Mouse (Mus musculus): Measurements from ENCODE around the gene Nt5dc2. TPM values are rescaled to one million over a fixed set of nuclear protein-coding genes. Genes with fewer than 3 reads are reported as not detected.

Gene Nt5dc2
- polyA plus RNA-seq (2015; fragmentation: Nextera tagmentation; extraction: Ambion mirVana), result 51.1 and 53.6 TPM in 2 replicates

DNA sequence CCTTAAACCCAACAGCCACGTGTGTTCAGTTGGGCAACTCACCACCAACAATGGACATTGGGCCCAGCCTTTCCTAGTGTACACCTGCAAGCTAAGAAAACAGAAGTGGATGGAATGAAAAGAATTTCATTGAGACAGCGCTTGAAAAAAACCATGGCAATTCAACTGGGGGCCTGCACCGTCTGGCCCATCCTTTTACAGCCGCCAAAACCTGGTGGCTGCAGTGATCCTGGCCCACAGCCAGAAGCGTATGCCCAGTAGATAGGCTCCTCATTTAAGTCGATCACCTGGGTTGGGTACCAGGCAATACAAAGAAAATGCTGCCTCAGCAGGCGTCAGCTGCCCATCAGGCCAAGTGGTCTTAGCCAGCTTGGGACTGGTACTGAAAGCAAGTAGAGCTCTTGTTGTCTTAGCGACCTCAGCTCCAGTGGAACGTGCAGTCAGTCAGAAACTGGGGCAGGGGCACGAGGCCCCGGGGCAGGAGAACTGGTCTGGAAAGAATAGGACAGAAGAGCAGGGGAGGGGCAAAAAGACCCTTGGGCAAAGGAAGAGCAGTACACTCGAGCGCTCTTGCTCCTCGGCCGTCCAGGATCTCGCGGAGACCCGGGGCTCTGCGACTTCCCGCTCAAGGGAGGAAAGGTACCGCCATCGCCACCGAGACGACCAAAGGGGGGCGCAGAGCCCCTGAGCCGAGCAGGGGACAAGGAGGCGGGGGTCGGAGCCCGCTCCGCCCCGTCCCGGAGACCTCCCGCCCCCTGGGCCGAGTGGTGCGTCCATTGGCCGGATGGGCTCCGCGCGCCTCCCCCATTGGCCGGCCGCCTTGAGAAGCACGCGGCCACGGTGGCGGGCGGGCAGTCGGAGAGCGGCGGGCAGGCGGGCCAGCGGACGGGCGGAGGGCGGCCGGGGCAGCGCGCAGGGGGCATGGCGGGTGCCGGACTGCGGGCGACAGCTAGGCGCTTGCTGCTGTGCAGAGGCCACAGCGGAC is at the start of gene Nt5dc2:
Nt5dc2 (plus strand) TSS at position 818 of the 985 bp plus-strand sequence.

DNA sequence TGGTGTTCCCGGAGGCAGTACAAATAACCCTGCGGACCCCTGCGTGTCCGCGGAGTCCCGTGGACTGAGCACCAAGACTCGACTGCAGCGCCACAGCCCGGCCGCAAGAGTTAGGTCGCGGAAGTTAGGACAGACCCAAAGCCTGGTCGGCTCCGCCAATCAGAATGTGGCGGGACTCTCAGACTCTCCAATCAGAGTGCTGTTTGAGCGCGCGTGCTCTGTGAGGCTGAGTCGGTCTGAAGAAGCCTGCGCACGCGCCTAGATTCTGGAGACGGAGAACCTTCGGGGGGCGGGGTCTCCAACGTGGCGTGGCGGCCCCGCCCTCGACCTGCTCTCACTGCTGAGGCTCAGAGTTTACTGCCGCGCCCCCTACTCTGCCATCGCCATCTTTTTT is 2.0 kb upstream of the Nt5dc2 start, which contains the start of gene Smim4:
Smim4 (minus strand) TSS at position 131 of the 394 bp plus-strand sequence.

DNA sequence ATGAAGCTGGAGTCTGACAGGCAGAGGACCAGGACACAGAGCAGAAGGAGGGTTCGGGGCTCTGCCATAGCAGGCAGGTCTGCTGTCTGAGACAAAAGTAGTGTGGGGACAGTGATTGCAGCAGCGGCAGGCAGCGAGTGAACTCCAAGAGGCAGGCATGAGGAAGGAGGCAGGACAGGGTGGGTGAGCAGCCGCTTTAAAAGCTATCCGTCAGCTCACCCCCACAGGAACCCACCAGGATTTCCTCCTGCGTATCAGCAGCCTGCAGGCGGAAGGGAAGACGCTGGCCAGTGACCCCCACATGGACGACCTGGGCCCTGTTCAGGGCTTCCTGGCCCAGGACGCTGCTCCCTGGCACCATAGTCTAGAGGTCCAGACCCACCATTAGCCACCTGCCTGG is 37.6 kb downstream of the Nt5dc2 start, which contains the start of gene Stab1:
Stab1 (minus strand) TSS at position 217 of the 400 bp plus-strand sequence.

Other genes starting within 250 kb of the Nt5dc2 start
- gene Itih4, start 244.6 kb upstream of the Nt5dc2 start, polyA plus RNA-seq (2015; fragmentation: Nextera tagmentation; extraction: Ambion mirVana), result 0.50 and 0.95 TPM in 2 replicates
- gene Itih3, start 207.3 kb upstream of the Nt5dc2 start, polyA plus RNA-seq (2015; fragmentation: Nextera tagmentation; extraction: Ambion mirVana), result 1.9 and 3.1 TPM in 2 replicates
- gene Itih1, start 187.8 kb upstream of the Nt5dc2 start, polyA plus RNA-seq (2015; fragmentation: Nextera tagmentation; extraction: Ambion mirVana), result 0.17 TPM in 1 of 2 replicates, not detected in the other
- 4.8 and 4.9 TPM in 2 replicates for gene Nek4, start 179.7 kb upstream of the Nt5dc2 start, polyA plus RNA-seq (2015; fragmentation: Nextera tagmentation; extraction: Ambion mirVana)
- 40.3 and 49.5 TPM in 2 replicates for gene Glt8d1, start 129.7 kb upstream of the Nt5dc2 start, polyA plus RNA-seq (2015; fragmentation: Nextera tagmentation; extraction: Ambion mirVana)
- gene Spcs1, start 129.4 kb upstream of the Nt5dc2 start, polyA plus RNA-seq (2015; fragmentation: Nextera tagmentation; extraction: Ambion mirVana), result 525 and 564 TPM in 2 replicates
- gene Pbrm1, start 111.9 kb upstream of the Nt5dc2 start, polyA plus RNA-seq (2015; fragmentation: Nextera tagmentation; extraction: Ambion mirVana), result 67.0 and 78.1 TPM in 2 replicates
- gene Gnl3, start 111.9 kb upstream of the Nt5dc2 start, polyA plus RNA-seq (2015; fragmentation: Nextera tagmentation; extraction: Ambion mirVana), result 63.5 and 68.1 TPM in 2 replicates
- 56.9 and 62.9 TPM in 2 replicates for gene Smim4, start 2.1 kb upstream of the Nt5dc2 start, polyA plus RNA-seq (2015; fragmentation: Nextera tagmentation; extraction: Ambion mirVana)
- gene Stab1, start 37.6 kb downstream of the Nt5dc2 start, polyA plus RNA-seq (2015; fragmentation: Nextera tagmentation; extraction: Ambion mirVana), result 29.5 and 44.3 TPM in 2 replicates
- gene Tnnc1, start 77.3 kb downstream of the Nt5dc2 start, polyA plus RNA-seq (2015; fragmentation: Nextera tagmentation; extraction: Ambion mirVana), result 15.4 and 16.1 TPM in 2 replicates
- gene Nisch, start 85.9 kb downstream of the Nt5dc2 start, polyA plus RNA-seq (2015; fragmentation: Nextera tagmentation; extraction: Ambion mirVana), result 175 TPM in 2 replicates
- 0.46 and 0.54 TPM in 2 replicates for gene Sema3g, start 86.8 kb downstream of the Nt5dc2 start, polyA plus RNA-seq (2015; fragmentation: Nextera tagmentation; extraction: Ambion mirVana)
- gene Phf7, start 120.3 kb downstream of the Nt5dc2 start, polyA plus RNA-seq (2015; fragmentation: Nextera tagmentation; extraction: Ambion mirVana), result 12.6 and 13.1 TPM in 2 replicates
- 29.7 and 30.1 TPM in 2 replicates for gene Bap1, start 120.4 kb downstream of the Nt5dc2 start, polyA plus RNA-seq (2015; fragmentation: Nextera tagmentation; extraction: Ambion mirVana)
- gene Dnah1, start 192.8 kb downstream of the Nt5dc2 start, polyA plus RNA-seq (2015; fragmentation: Nextera tagmentation; extraction: Ambion mirVana), result 1.5 and 1.7 TPM in 2 replicates
- 25.9 and 26.1 TPM in 2 replicates for gene Capn7, start 205.6 kb downstream of the Nt5dc2 start, polyA plus RNA-seq (2015; fragmentation: Nextera tagmentation; extraction: Ambion mirVana)